Comparison of ENCODE assay signal across 20 mouse cellular contexts in genomic region chr11:22794734-22795133, GRCm38 (mm10).
DNase-seq lines count a peak whose midpoint lies in the region; ATAC-seq and TF ChIP-seq lines count a peak whose summit lies in the region.
"Had no signal": no experiment of that assay in that cellular context is flagged by ENCODE, and none has a peak within 500 bp of the region (broad histone marks: within the 10 kb centered on the region; RNA-seq: fewer than 3 reads in every experiment).

No protein-coding gene starts in this region.

- no peaks in the 10 kb centered on the region for H3K27me3 ChIP-seq in thymus, adult 2 months (ENCODE audit: control insufficient read depth, insufficient read depth, low read length)
- H3K27me3 ChIP-seq in MEL (ENCODE audit: control insufficient read depth in 1 of 2, insufficient read depth in 2 of 2, low read length in 2 of 2), result no peaks in the 10 kb centered on the region
- no peaks in the 10 kb centered on the region for H3K27me3 ChIP-seq in hindbrain, embryonic 16.5 days (replicated peaks; ENCODE audit: control insufficient read depth, insufficient read depth, low read length)
- H3K27me3 ChIP-seq: forebrain, embryonic 13.5 days had no signal

- H3K36me3 ChIP-seq in thymus, adult 2 months (ENCODE audit: control insufficient read depth, insufficient read depth, low read length), result no peaks in the 10 kb centered on the region
- peaks cover 0 to 21% of the 10 kb centered on the region in 2 experiments; a peak in 2 of 4 replicates for H3K36me3 ChIP-seq in MEL (ENCODE audit: control insufficient read depth in 1 of 2, insufficient read depth in 2 of 2, low read length in 2 of 2)
- H3K36me3 ChIP-seq in hindbrain, embryonic 16.5 days (ENCODE audit: control insufficient read depth, insufficient read depth, low read length), result no peaks in the 10 kb centered on the region
- H3K36me3 ChIP-seq: embryonic facial prominence, embryonic 10.5 days; heart, embryonic 10.5 days had no signal

- peaks cover 7% of the 10 kb centered on the region for H3K4me1 ChIP-seq in thymus, adult 2 months (replicated peaks; ENCODE audit: control insufficient read depth, insufficient read depth, low read length)
- peaks cover 18% of the 10 kb centered on the region in 2 experiments for H3K4me1 ChIP-seq in MEL (ENCODE audit: control insufficient read depth in 1 of 2, insufficient read depth in 2 of 2, low read length in 2 of 2)
- H3K4me1 ChIP-seq in hindbrain, embryonic 16.5 days (ENCODE audit: control insufficient read depth, insufficient read depth, low read depth, low read length), result no peaks in the 10 kb centered on the region
- H3K4me1 ChIP-seq: forebrain, embryonic 13.5 days had no signal

- no peak overlapping the region for H3K4me2 ChIP-seq in hindbrain, embryonic 16.5 days (ENCODE audit: low read length)
- H3K4me2 ChIP-seq: forebrain, embryonic 13.5 days; hindbrain, embryonic 14.5 days had no signal

- no peak for TF ChIP-seq RAD21 in MEL (IDR thresholded peaks at IDR 0.05; ENCODE audit: low read depth, low read length)

- TF ChIP-seq CTCF in thymus, adult 2 months (IDR thresholded peaks at IDR 0.05; ENCODE audit: borderline replicate concordance, control insufficient read depth, extremely low read depth, insufficient read depth, low read length, poor library complexity), result no peak
- no peak for TF ChIP-seq CTCF in MEL (IDR thresholded peaks at IDR 0.05 in 2 of 3, conservative IDR thresholded peaks at IDR 0.05 in 1 of 3; ENCODE audit: control insufficient read depth in 1 of 3, insufficient read depth in 1 of 3, low read depth in 2 of 3, low read length in 3 of 3, poor library complexity in 1 of 3, severe bottlenecking in 1 of 3)

- 97% methylated on average over 1 of the region's 1 CpGs for WGBS in thymus, adult 2 months
- 81% methylated on average over 1 of the region's 1 CpGs for WGBS in hindbrain, embryonic 16.5 days

- DNase-seq in thymus, postnatal 4 days, result peak; percentile 1
- no peak for DNase-seq in thymus, adult 2 months
- DNase-seq in MEL (ENCODE audit: low read depth, low spot score), result no peak
- no peak for DNase-seq in adrenal gland, postnatal 4 days (ENCODE audit: low spot score in 2 of 2)
- DNase-seq: adrenal gland, adult 8-10 months; adrenal gland, postnatal 36 days; B cell, adult 2 months; cerebellum, adult 11-12 months; cerebellum, adult 9-10 months; cerebellum, postnatal 25 days; forebrain, postnatal 0 days; gastrocnemius, postnatal 14 days; heart, adult 18-20 months; heart, postnatal 10 days had no signal

- H3K9me3 ChIP-seq in MEL (replicated peaks; ENCODE audit: insufficient read depth, low read length), result no peaks in the 10 kb centered on the region
- H3K9me3 ChIP-seq in hindbrain, embryonic 16.5 days (ENCODE audit: control insufficient read depth, low read length), result no peaks in the 10 kb centered on the region
- H3K9me3 ChIP-seq: embryonic facial prominence, embryonic 10.5 days; forebrain, embryonic 13.5 days; heart, embryonic 10.5 days had no signal

- H3K9ac ChIP-seq in MEL (ENCODE audit: control insufficient read depth, low read depth, low read length, poor library complexity, severe bottlenecking), result no peak overlapping the region
- no peak overlapping the region for H3K9ac ChIP-seq in hindbrain, embryonic 16.5 days (ENCODE audit: low read depth, low read length)
- H3K9ac ChIP-seq: forebrain, embryonic 13.5 days; forebrain, postnatal 0 days; hindbrain, embryonic 14.5 days had no signal

- H3K27ac ChIP-seq in thymus, adult 2 months (ENCODE audit: control insufficient read depth, insufficient read depth, low read length), result no peak overlapping the region
- H3K27ac ChIP-seq in MEL (ENCODE audit: control insufficient read depth, low read depth, low read length), result peak overlapping the region; percentile 69; the same call in 1 of the 2 replicates
- no peak overlapping the region for H3K27ac ChIP-seq in hindbrain, embryonic 16.5 days (ENCODE audit: low read depth, low read length)
- H3K27ac ChIP-seq: embryonic facial prominence, embryonic 10.5 days; forebrain, embryonic 13.5 days; heart, embryonic 10.5 days; hindbrain, embryonic 14.5 days had no signal

- no peaks in the 10 kb centered on the region for H3K79me2 ChIP-seq in MEL (ENCODE audit: control insufficient read depth, insufficient read depth, low read length, poor library complexity)

- ATAC-seq in megakaryocyte, adult 5-6 weeks (ENCODE audit: poor library complexity, severe bottlenecking), result peak; percentile 84
- no peak for ATAC-seq in hindbrain, embryonic 16.5 days
- ATAC-seq: forebrain, embryonic 13.5 days; forebrain, postnatal 0 days had no signal

- H3K4me3 ChIP-seq in thymus, adult 2 months (ENCODE audit: control insufficient read depth, insufficient read depth, low read length), result no peak overlapping the region
- no peak overlapping the region for H3K4me3 ChIP-seq in MEL (ENCODE audit: control insufficient read depth in 1 of 2, insufficient read depth in 1 of 2, low read depth in 2 of 2, low read length in 2 of 2)
- no peak overlapping the region for H3K4me3 ChIP-seq in hindbrain, embryonic 16.5 days (ENCODE audit: low read length)
- H3K4me3 ChIP-seq: embryonic facial prominence, embryonic 10.5 days; forebrain, embryonic 13.5 days; heart, embryonic 10.5 days had no signal

- TF ChIP-seq EP300 in MEL (IDR thresholded peaks at IDR 0.05; ENCODE audit: low read depth in 1 of 2, low read length in 2 of 2), result no peak

- TF ChIP-seq POLR2A in thymus, adult 2 months (IDR thresholded peaks at IDR 0.05; ENCODE audit: control insufficient read depth, extremely low read depth, insufficient read depth, low read length, poor library complexity), result no peak
- TF ChIP-seq POLR2A in MEL (IDR thresholded peaks at IDR 0.05; ENCODE audit: control insufficient read depth in 1 of 2, insufficient read depth in 1 of 2, low read depth in 1 of 2, low read length in 2 of 2, poor library complexity in 1 of 2), result no peak

TF ChIP-seq in MEL, 35 proteins besides CTCF, POLR2A, EP300 and RAD21:
- TF ChIP-seq HCFC1 (IDR thresholded peaks at IDR 0.05; ENCODE audit: low read depth, low read length) (0 out of 2 replicates have a peak, but pooled peaks have one; percentile 36), ELF1 (IDR thresholded peaks at IDR 0.05; ENCODE audit: low read depth, low read length) (no peak), NELFE (IDR thresholded peaks at IDR 0.05; ENCODE audit: low read depth, low read length) (peak; percentile 43; the same call in 1 of the 2 replicates)
TF ChIP-seq in MEL: peak in this region for 2.
